Mouse (Mus musculus): ENCODE results near the gene Atg10.

Atg10 gene

GRCm38 (mm10) chr13:91040421-91040820 is 183.3 kb downstream of the Atg10 start:
- DNase-seq (ENCODE audit: low read depth, low spot score), result no peak
- H3K27me3 ChIP-seq (ENCODE audit: control insufficient read depth, insufficient read depth, low read length, poor library complexity, severe bottlenecking), result no peaks in the 10 kb centered on the region; the same call in 1 of the 2 replicates
- H3K36me3 ChIP-seq (ENCODE audit: control insufficient read depth, insufficient read depth, low read length, poor library complexity, severe bottlenecking), result no peaks in the 10 kb centered on the region

DNA sequence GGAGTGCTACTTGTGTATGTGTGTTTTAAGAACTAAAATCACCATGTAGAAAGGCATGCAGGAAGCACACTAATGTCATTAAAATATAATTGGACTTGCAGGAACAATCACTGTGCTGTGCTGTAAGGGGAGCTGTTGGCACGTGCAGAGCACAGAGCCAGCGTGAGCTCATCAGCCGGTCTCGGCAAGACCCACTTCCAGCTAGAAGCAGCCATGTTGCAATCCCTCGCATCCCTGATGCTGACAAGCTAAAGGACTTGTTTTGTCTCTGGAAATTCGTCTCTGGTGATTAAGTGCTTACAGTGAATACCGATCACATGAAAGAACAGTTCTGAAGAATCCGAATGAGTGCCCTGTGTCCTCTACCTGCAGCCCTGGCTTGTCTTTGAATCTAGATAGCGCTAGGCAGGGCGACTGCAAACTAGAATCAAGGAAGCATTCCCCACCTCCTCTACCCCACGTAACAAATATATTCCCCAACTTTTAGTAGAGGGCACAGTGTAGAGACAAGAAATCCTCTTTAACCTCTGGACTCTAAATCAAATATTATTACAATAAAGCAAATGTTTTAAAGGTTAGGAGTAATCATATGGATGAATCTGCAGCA is 184.5 kb downstream of the Atg10 start:
- no peak for DNase-seq (ENCODE audit: low read depth, low spot score)
- Histone ChIP-seq H3K27me3 (ENCODE audit: control insufficient read depth, insufficient read depth, low read length, poor library complexity, severe bottlenecking) (no peaks in the 10 kb centered on the region; the same call in 1 of the 2 replicates), H3K36me3 (ENCODE audit: control insufficient read depth, insufficient read depth, low read length, poor library complexity, severe bottlenecking) (no peaks in the 10 kb centered on the region)

DNA sequence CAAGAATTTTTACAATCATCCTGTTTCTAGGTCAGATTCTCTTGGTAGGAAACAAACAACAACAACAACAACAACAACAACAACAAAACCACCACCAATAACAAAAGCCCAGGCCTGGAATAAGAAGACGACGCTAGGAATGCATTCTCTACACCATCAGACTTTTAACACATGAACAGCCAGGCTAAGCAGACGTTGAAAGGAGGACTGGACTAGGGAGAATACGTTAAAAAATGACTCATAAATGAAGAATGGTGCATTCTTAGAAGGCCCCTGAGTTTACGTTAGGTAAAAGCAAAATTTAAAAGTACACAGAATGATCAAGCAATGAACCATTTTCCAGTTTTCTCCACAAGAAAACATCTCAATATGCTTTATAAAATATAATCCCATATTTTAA is 185.1 kb downstream of the Atg10 start:
- DNase-seq (ENCODE audit: low read depth, low spot score), result no peak
- H3K27me3 ChIP-seq (ENCODE audit: control insufficient read depth, insufficient read depth, low read length, poor library complexity, severe bottlenecking), result no peaks in the 10 kb centered on the region; the same call in 1 of the 2 replicates
- no peaks in the 10 kb centered on the region for H3K36me3 ChIP-seq (ENCODE audit: control insufficient read depth, insufficient read depth, low read length, poor library complexity, severe bottlenecking)

DNA sequence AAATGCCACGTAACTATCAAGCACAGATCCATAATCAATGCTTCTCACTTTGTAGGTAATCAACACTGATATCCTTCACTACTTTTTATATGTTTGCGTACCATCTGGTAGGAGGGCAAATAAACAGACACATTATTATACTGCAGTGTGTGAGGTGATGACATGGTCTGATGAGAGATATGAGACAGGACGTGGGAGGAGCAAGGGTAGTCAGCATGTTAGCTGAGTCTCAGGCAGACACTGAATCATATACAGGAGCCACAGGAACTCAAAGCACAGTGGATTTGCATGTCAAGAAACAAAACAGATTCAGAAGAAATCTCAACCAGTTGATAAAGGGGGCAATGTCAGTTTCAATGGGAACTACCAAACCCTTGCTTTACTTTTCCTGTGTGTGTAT is 185.7 kb downstream of the Atg10 start:
- no peak for DNase-seq (ENCODE audit: low read depth, low spot score)
- Histone ChIP-seq H3K36me3 (ENCODE audit: control insufficient read depth, insufficient read depth, low read length, poor library complexity, severe bottlenecking) (no peaks in the 10 kb centered on the region), H3K27me3 (ENCODE audit: control insufficient read depth, insufficient read depth, low read length, poor library complexity, severe bottlenecking) (no peaks in the 10 kb centered on the region; the same call in 1 of the 2 replicates)

- no peak for DNase-seq (ENCODE audit: low read depth, low spot score)
- no peaks in the 10 kb centered on the region for H3K36me3 ChIP-seq (ENCODE audit: control insufficient read depth, insufficient read depth, low read length, poor library complexity, severe bottlenecking)
- H3K27me3 ChIP-seq (ENCODE audit: control insufficient read depth, insufficient read depth, low read length, poor library complexity, severe bottlenecking), result no peaks in the 10 kb centered on the region; the same call in 1 of the 2 replicates
Measured at GRCm38 (mm10) chr13:91037405-91037804, 186.4 kb downstream of the Atg10 start.

GRCm38 (mm10) chr13:91031836-91032235 is 191.9 kb downstream of the Atg10 start:
- DNase-seq (ENCODE audit: low read depth, low spot score), result no peak
- H3K27me3 ChIP-seq (ENCODE audit: control insufficient read depth, insufficient read depth, low read length, poor library complexity, severe bottlenecking), result no peaks in the 10 kb centered on the region

GRCm38 (mm10) chr13:91023447-91023846 is 200.3 kb downstream of the Atg10 start:
- DNase-seq (ENCODE audit: low read depth, low spot score), result no peak
- no peaks in the 10 kb centered on the region for H3K36me3 ChIP-seq (ENCODE audit: control insufficient read depth, insufficient read depth, low read length, poor library complexity, severe bottlenecking)
- no peaks in the 10 kb centered on the region for H3K27me3 ChIP-seq (ENCODE audit: control insufficient read depth, insufficient read depth, low read length, poor library complexity, severe bottlenecking)

More at GRCm38 (mm10) chr13:91031836-91032235, 191.9 kb downstream of the Atg10 start:
- no peaks in the 10 kb centered on the region for H3K36me3 ChIP-seq (ENCODE audit: control insufficient read depth, insufficient read depth, low read length, poor library complexity, severe bottlenecking)

DNA sequence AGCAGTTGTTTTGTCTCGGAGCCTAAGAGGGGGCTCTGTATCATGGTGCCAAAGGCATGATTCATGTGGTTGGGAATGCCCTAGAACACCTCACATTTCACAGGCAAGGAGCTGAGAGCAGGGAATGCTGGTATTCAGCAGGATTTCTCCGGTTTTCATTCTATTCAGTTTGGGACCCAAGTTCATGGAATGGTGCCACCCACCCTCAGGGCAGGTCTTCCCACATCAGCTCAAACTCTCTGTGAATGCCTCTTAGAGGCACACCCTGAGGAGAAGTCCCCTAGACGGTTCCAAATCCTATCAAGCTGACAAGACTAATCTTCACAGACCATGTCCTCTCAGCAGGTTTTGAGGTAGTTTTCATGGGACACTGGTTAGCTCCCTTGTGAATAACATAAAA is 211.9 kb downstream of the Atg10 start:
- H3K36me3 ChIP-seq (ENCODE audit: control insufficient read depth, insufficient read depth, low read length, poor library complexity, severe bottlenecking), result no peaks in the 10 kb centered on the region

GRCm38 (mm10) chr13:90995034-90995629 is 228.6 kb downstream of the Atg10 start:
- Histone ChIP-seq H3K27me3 (ENCODE audit: control insufficient read depth, insufficient read depth, low read length, poor library complexity, severe bottlenecking) (no peaks in the 10 kb centered on the region), H3K36me3 (ENCODE audit: control insufficient read depth, insufficient read depth, low read length, poor library complexity, severe bottlenecking) (no peaks in the 10 kb centered on the region; the same call in 1 of the 2 replicates)
- no peak for DNase-seq (ENCODE audit: low read depth, low spot score)

More for the DNA sequence above, 211.9 kb downstream of the Atg10 start:
- no peaks in the 10 kb centered on the region for H3K27me3 ChIP-seq (ENCODE audit: control insufficient read depth, insufficient read depth, low read length, poor library complexity, severe bottlenecking)
- no peak for DNase-seq (ENCODE audit: low read depth, low spot score)

- no peak for DNase-seq (ENCODE audit: low read depth, low spot score)
- Histone ChIP-seq H3K27me3 (ENCODE audit: control insufficient read depth, insufficient read depth, low read length, poor library complexity, severe bottlenecking) (no peaks in the 10 kb centered on the region), H3K36me3 (ENCODE audit: control insufficient read depth, insufficient read depth, low read length, poor library complexity, severe bottlenecking) (no peaks in the 10 kb centered on the region; the same call in 1 of the 2 replicates)
Measured at GRCm38 (mm10) chr13:90993602-90994001, 230.2 kb downstream of the Atg10 start.

DNA sequence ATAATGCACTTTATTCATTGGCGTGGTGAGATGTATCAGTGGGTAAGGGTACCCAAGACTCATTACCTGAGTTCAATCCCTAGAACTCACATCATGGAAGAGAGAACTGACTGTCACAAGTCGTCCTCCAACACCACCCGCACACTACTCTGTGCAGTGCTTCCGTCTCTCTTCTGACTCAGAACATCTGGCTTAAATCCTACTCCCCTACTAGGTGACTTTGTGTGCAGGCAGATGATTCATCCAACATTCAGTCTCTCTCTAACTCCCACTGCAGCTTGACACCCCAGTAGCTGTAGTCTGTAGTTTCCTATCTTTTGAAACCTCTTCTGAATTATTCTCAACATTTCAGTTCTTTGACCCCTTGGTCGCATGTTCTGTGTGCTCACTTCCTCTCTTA is 230.8 kb downstream of the Atg10 start:
- no peaks in the 10 kb centered on the region; the same call in 1 of the 2 replicates for H3K36me3 ChIP-seq (ENCODE audit: control insufficient read depth, insufficient read depth, low read length, poor library complexity, severe bottlenecking)
- H3K27me3 ChIP-seq (ENCODE audit: control insufficient read depth, insufficient read depth, low read length, poor library complexity, severe bottlenecking), result no peaks in the 10 kb centered on the region
- no peak for DNase-seq (ENCODE audit: low read depth, low spot score)

- H3K27me3 ChIP-seq (ENCODE audit: control insufficient read depth, insufficient read depth, low read length, poor library complexity, severe bottlenecking), result no peaks in the 10 kb centered on the region
- no peak for DNase-seq (ENCODE audit: low read depth, low spot score)
- H3K36me3 ChIP-seq (ENCODE audit: control insufficient read depth, insufficient read depth, low read length, poor library complexity, severe bottlenecking), result no peaks in the 10 kb centered on the region
Measured at GRCm38 (mm10) chr13:90988226-90988625, 235.5 kb downstream of the Atg10 start.

DNA sequence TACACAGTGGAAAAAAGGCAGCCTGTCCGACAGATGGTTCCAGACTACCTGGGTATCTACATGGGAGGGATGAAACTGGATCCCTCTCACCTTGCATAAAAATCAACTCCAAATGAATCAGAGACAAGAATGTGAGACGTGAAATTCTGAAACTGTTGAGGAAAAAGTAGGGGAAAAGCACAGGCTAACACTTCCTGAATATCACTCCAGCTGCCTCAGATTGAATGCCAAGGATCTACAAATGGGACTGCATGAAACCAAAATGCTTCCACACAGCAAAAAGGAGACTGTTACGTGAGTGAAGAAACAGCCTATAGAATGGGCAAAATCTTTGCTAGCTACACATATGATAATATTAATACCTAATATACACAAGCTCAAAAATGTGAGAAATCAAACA is 238.4 kb downstream of the Atg10 start:
- no peaks in the 10 kb centered on the region for H3K27me3 ChIP-seq (ENCODE audit: control insufficient read depth, insufficient read depth, low read length, poor library complexity, severe bottlenecking)
- no peak for DNase-seq (ENCODE audit: low read depth, low spot score)
- no peaks in the 10 kb centered on the region for H3K36me3 ChIP-seq (ENCODE audit: control insufficient read depth, insufficient read depth, low read length, poor library complexity, severe bottlenecking)

DNA sequence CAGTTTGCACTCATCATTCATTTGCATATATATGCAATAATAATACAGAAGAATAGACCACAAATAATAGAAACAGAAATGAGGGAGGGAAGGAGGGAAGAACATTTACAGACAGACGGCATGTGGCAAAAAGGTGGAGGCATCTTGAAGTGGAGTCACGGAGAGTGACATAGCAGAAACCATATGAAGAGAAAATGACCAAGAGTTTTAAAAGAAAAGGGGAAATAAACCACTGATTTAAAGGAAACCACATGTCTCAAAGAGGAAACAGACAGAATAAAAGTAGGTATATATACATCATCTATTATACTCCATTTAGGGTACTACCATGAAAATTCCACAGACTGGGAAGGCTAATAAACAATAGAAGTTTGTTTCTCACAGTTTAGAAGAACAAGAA is 239.7 kb downstream of the Atg10 start:
- Histone ChIP-seq H3K36me3 (ENCODE audit: control insufficient read depth, insufficient read depth, low read length, poor library complexity, severe bottlenecking) (no peaks in the 10 kb centered on the region), H3K27me3 (ENCODE audit: control insufficient read depth, insufficient read depth, low read length, poor library complexity, severe bottlenecking) (no peaks in the 10 kb centered on the region)
- DNase-seq (ENCODE audit: low read depth, low spot score), result no peak

DNA sequence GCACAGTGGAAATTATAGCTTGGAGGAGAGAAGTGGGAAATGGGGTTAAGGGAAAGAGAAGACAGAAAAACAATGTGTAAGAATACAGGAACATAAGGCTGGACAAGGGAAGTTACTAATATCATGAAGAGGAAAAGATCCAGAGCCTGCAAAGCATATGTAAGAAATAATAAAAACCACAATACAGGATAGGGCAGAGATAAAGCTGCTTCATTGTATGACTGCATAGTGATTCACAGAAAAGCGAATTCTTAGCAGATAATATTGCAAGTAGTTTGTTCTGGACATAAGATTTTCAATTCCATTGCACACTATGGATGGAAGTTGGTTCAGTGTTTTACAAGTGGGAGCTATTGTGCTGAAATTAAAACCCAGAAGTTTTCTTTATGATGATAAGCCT is 242.0 kb downstream of the Atg10 start:
- H3K27me3 ChIP-seq (ENCODE audit: control insufficient read depth, insufficient read depth, low read length, poor library complexity, severe bottlenecking), result no peaks in the 10 kb centered on the region
- DNase-seq (ENCODE audit: low read depth, low spot score), result no peak
- no peaks in the 10 kb centered on the region for H3K36me3 ChIP-seq (ENCODE audit: control insufficient read depth, insufficient read depth, low read length, poor library complexity, severe bottlenecking)

All from splenic B cell, adult 2 months (primary cell).